ENCODE assay signal across 26 mouse cellular contexts in the genomic region with DNA sequence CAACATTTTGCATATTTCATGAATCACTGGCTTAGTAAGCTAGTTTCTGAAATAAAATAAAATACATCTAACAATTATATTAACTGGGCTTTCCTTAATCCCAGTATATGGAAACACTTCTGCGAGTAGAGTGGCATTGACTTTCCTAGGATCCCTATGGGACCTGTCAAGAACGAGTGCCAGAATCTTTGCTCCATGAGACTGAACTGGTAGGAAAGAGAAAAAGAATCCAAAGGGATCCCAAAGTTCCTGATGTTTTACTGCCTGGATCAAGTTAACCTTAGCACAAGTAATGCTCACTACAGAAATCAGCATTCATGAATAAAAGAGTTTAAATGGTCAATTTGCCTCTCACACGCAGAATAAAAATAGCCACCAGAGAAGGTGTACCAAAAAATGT. TPM values are rescaled to one million over a fixed set of nuclear protein-coding genes. Genes with fewer than 3 reads are reported as not detected.
"Had no signal": no experiment of that assay in that cellular context is flagged by ENCODE, and none has a peak within 500 bp of the region (broad histone marks: within the 10 kb centered on the region; RNA-seq: fewer than 3 reads in every experiment).

No protein-coding gene starts in this region.

- DNase-seq: gastrocnemius, adult 2 months; gastrocnemius, postnatal 10 days; gastrocnemius, postnatal 25 days; heart, adult 18-20 months; heart, postnatal 10 days; heart, postnatal 4 days; kidney, adult 18-20 months; kidney, adult 8-10 months; kidney, postnatal 10 days; kidney, postnatal 25 days; kidney, postnatal 4 days; liver had no signal

- H3K9ac ChIP-seq: heart, embryonic 12.5 days; hindbrain, embryonic 12.5 days; hindbrain, embryonic 14.5 days; intestine, embryonic 15.5 days; limb, embryonic 12.5 days had no signal

- H3K4me3 ChIP-seq: gastrocnemius, adult 2 months; heart, embryonic 10.5 days; heart, embryonic 12.5 days; hindbrain, embryonic 10.5 days; hindbrain, embryonic 12.5 days; intestine, embryonic 15.5 days; layer of hippocampus, adult 2 months; left cerebral cortex, adult 2 months; limb, embryonic 10.5 days; limb, embryonic 12.5 days had no signal

- H3K4me1 ChIP-seq: heart, embryonic 10.5 days; heart, embryonic 12.5 days; hindbrain, embryonic 10.5 days; hindbrain, embryonic 12.5 days; intestine, embryonic 15.5 days; limb, embryonic 12.5 days had no signal

- H3K27me3 ChIP-seq: heart, embryonic 12.5 days; hindbrain, embryonic 12.5 days; intestine, embryonic 15.5 days; limb, embryonic 12.5 days had no signal

- H3K36me3 ChIP-seq: heart, embryonic 10.5 days; heart, embryonic 12.5 days; hindbrain, embryonic 10.5 days; hindbrain, embryonic 12.5 days; intestine, embryonic 15.5 days; limb, embryonic 10.5 days; limb, embryonic 12.5 days had no signal

- H3K9me3 ChIP-seq: heart, embryonic 10.5 days; heart, embryonic 12.5 days; hindbrain, embryonic 10.5 days; hindbrain, embryonic 12.5 days; intestine, embryonic 15.5 days; limb, embryonic 10.5 days; limb, embryonic 12.5 days had no signal

- H3K27ac ChIP-seq: gastrocnemius, adult 2 months; heart, embryonic 10.5 days; hindbrain, embryonic 10.5 days; hindbrain, embryonic 12.5 days; hindbrain, embryonic 14.5 days; intestine, embryonic 15.5 days; layer of hippocampus, adult 2 months; left cerebral cortex, adult 2 months; limb, embryonic 10.5 days; limb, embryonic 12.5 days had no signal

- ATAC-seq: hindbrain, embryonic 16.5 days; inflammation-experienced regulatory T-cells, adult 6 months; intestine, embryonic 15.5 days; intestine, postnatal 0 days had no signal

- H3K4me2 ChIP-seq: heart, embryonic 12.5 days; hindbrain, embryonic 12.5 days; hindbrain, embryonic 14.5 days; intestine, embryonic 15.5 days; limb, embryonic 12.5 days had no signal

RNA-seq across cellular contexts. Expression of gene Tram1l1, which starts 49.0 kb away (rescaled TPM):
- total RNA-seq: gastrocnemius, adult 2 months; granulocyte monocyte progenitor cell, adult 5-6 weeks; heart, adult 18-20 months had no signal
- polyA plus RNA-seq: inflammation-experienced regulatory T-cells, adult 6 months had no signal
